ENCODE assay signal across 8 mouse cellular contexts in the genomic region with DNA sequence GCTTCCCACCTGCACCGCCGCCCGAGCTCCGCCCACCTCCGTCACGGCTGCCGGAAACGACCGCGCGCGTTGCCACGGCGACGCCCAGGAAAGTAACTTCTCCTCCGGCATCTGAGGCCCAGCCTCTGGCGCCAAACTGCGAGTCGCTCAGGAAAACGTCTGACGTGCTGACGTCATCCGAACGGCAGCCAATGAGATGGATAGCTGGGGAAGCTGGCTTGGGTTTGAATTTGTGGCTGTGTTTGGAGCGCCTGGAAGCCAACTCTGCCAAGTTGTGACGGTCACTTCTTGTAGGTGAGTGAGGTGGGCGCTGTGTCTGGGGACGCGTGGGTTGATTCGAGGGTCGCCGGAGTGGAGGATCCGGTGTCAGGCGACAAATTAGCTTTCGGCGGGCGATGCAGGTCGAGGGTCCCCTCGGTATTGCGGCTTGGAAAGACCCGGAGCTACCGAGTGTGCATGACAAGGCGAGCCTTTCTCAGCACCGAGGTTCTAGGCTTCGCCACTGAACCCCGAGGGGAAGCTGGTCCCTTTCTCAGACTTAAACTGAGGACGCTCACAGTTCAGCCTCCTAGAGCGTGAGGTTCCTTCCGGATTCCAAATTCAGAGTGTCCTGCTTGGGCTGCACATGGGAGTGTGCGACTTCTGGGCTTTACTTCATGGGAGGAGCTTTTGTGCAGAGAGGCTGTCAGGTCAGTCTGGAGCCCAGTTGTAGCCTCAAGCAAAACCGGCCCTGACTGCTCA. TPM values are rescaled to one million over a fixed set of nuclear protein-coding genes. Genes with fewer than 3 reads are reported as not detected.
DNase-seq lines count a peak whose midpoint lies in the region; ATAC-seq lines count a peak whose summit lies in the region.

A gene (plus strand): TSS at position 139 of the 741 bp plus-strand sequence.
A gene (minus strand): TSS at position 149 of the 741 bp plus-strand sequence.

- H3K4me2 ChIP-seq in heart, embryonic 14.5 days (ENCODE audit: low read length), result peak within 1 kb of the TSS; percentile 82
- H3K4me2 ChIP-seq in liver, embryonic 13.5 days, result peak within 1 kb of the TSS; percentile 78
- peak within 1 kb of the TSS; percentile 77 for H3K4me2 ChIP-seq in stomach, embryonic 16.5 days (ENCODE audit: low read depth, low read length)

- H3K4me1 ChIP-seq in heart, embryonic 14.5 days (ENCODE audit: control insufficient read depth in 2 of 2, insufficient read depth in 2 of 2, low read length in 2 of 2), result peaks cover 0 to 13% of the 10 kb centered on the region in 2 experiments; a peak in 1 of 4 replicates
- H3K4me1 ChIP-seq in liver, embryonic 13.5 days (replicated peaks), result peaks cover 35% of the 10 kb centered on the region
- H3K4me1 ChIP-seq in stomach, embryonic 16.5 days (ENCODE audit: control insufficient read depth, insufficient read depth, low read length), result peaks cover 11% of the 10 kb centered on the region; the same call in 1 of the 2 replicates

- H3K27ac ChIP-seq in heart, embryonic 14.5 days (replicated peaks in 1 of 2; ENCODE audit: control insufficient read depth in 1 of 2, insufficient read depth in 1 of 2, low read depth in 2 of 2, low read length in 2 of 2), result peak within 1 kb of the TSS; percentile 71 to 88
- H3K27ac ChIP-seq in liver, embryonic 13.5 days, result peak within 1 kb of the TSS; percentile 89
- peak within 1 kb of the TSS; percentile 85 for H3K27ac ChIP-seq in stomach, embryonic 16.5 days (ENCODE audit: low read length)

- no peaks in the 10 kb centered on the region for H3K36me3 ChIP-seq in heart, embryonic 14.5 days (ENCODE audit: control insufficient read depth, insufficient read depth, low read length)
- no peaks in the 10 kb centered on the region for H3K36me3 ChIP-seq in liver, embryonic 13.5 days
- no peaks in the 10 kb centered on the region for H3K36me3 ChIP-seq in stomach, embryonic 16.5 days (ENCODE audit: control insufficient read depth, insufficient read depth, low read length)

- H3K9me3 ChIP-seq in heart, embryonic 14.5 days (ENCODE audit: control insufficient read depth, low read length), result no peaks in the 10 kb centered on the region
- no peaks in the 10 kb centered on the region for H3K9me3 ChIP-seq in liver, embryonic 13.5 days (replicated peaks)
- no peaks in the 10 kb centered on the region for H3K9me3 ChIP-seq in stomach, embryonic 16.5 days (replicated peaks; ENCODE audit: control insufficient read depth, low read length)

- under 1% methylated on average over 51 of the region's 51 CpGs for WGBS in heart, embryonic 14.5 days
- under 1% methylated on average over 51 of the region's 51 CpGs for WGBS in liver, embryonic 13.5 days (ENCODE audit: insufficient replicate concordance)
- WGBS in stomach, embryonic 16.5 days, result under 1% methylated on average over 51 of the region's 51 CpGs

- H3K4me3 ChIP-seq in heart, embryonic 14.5 days (ENCODE audit: control insufficient read depth in 1 of 2, insufficient read depth in 1 of 2, low read depth in 1 of 2, low read length in 2 of 2), result peak within 1 kb of the TSS; percentile 78 to 88
- peak within 1 kb of the TSS; percentile 91 for H3K4me3 ChIP-seq in liver, embryonic 13.5 days (replicated peaks)
- H3K4me3 ChIP-seq in stomach, embryonic 16.5 days (replicated peaks; ENCODE audit: low read length), result peak within 1 kb of the TSS; percentile 87

- peak within 1 kb of the TSS; percentile 81 for H3K9ac ChIP-seq in heart, embryonic 14.5 days (ENCODE audit: low read length)
- peak within 1 kb of the TSS; percentile 89 for H3K9ac ChIP-seq in liver, embryonic 13.5 days
- H3K9ac ChIP-seq in stomach, embryonic 16.5 days (ENCODE audit: low read length), result peak within 1 kb of the TSS; percentile 88

- H3K27me3 ChIP-seq in heart, embryonic 14.5 days (ENCODE audit: control insufficient read depth, insufficient read depth, low read length), result no peaks in the 10 kb centered on the region
- no peaks in the 10 kb centered on the region for H3K27me3 ChIP-seq in liver, embryonic 13.5 days
- no peaks in the 10 kb centered on the region for H3K27me3 ChIP-seq in stomach, embryonic 16.5 days (ENCODE audit: control insufficient read depth, insufficient read depth, low read length)

- peak; percentile 96 for DNase-seq in c-Kit-negative CD71-positive TER-119-positive erythroid progenitor cells, embryonic 14.5 days (ENCODE audit: low read depth, low spot score)
- DNase-seq in fibroblast of lung, adult 2 months (ENCODE audit: low read depth), result peak; percentile 88
- DNase-seq in kidney, postnatal 14 days, result peak; percentile 97
- peak; percentile 93 for DNase-seq in liver, embryonic 13.5 days
- DNase-seq in neural tube, embryonic 10.5 days (ENCODE audit: extremely low spot score, low spot score), result peak; percentile 95

- ATAC-seq in CD4-positive, CD25-positive, alpha-beta regulatory T cell, adult 4 months, result peak; percentile 95
- peak; percentile 95 for ATAC-seq in heart, embryonic 14.5 days (ENCODE audit: insufficient number of reproducible peaks, insufficient read depth, low FRiP score, low read depth)
- peak; percentile 94 for ATAC-seq in liver, embryonic 13.5 days (ENCODE audit: low read depth)
- peak; percentile 98 for ATAC-seq in stomach, embryonic 16.5 days (ENCODE audit: insufficient read depth, low FRiP score)

RNA-seq across cellular contexts. Expression of the first gene that starts in this region (rescaled TPM):
- 1 to 10 TPM; 4.9 to 5.8 TPM for polyA plus RNA-seq in CD4-positive, CD25-positive, alpha-beta regulatory T cell, adult 4 months (2017; shearing (Covaris generic))
- polyA plus RNA-seq in heart, embryonic 14.5 days (2014; fragmentation: Nextera tagmentation; extraction: Ambion mirVana), result 12.4 and 12.6 TPM in 2 replicates
- 26.2 and 34.8 TPM in 2 replicates for polyA plus RNA-seq in liver, embryonic 13.5 days (2015; fragmentation: Nextera tagmentation; extraction: Ambion mirVana)
- polyA plus RNA-seq in stomach, embryonic 16.5 days (2015; fragmentation: Nextera tagmentation; extraction: Ambion mirVana), result 14.2 and 16.6 TPM in 2 replicates

RNA-seq across cellular contexts. Expression of the second gene that starts in this region (rescaled TPM):
- polyA plus RNA-seq in CD4-positive, CD25-positive, alpha-beta regulatory T cell, adult 4 months (2017; shearing (Covaris generic)), result 10 to 100 TPM; 14.9 to 17.8 TPM
- 17.6 and 19.3 TPM in 2 replicates for polyA plus RNA-seq in heart, embryonic 14.5 days (2014; fragmentation: Nextera tagmentation; extraction: Ambion mirVana)
- polyA plus RNA-seq in liver, embryonic 13.5 days (2015; fragmentation: Nextera tagmentation; extraction: Ambion mirVana), result 7.0 and 7.9 TPM in 2 replicates
- polyA plus RNA-seq in stomach, embryonic 16.5 days (2015; fragmentation: Nextera tagmentation; extraction: Ambion mirVana), result 12.7 and 13.0 TPM in 2 replicates

Comparison
In these comparisons a context has a peak if more than half of its experiments do, and no peak if none do; other contexts are left out.
1. Peak in every context shown above with its lines: DNase-seq, ATAC-seq, H3K4me3 ChIP-seq and H3K27ac ChIP-seq.